Mouse (Mus musculus) liver, embryonic 15.5 days (tissue): ENCODE measurements at regions not wholly inside any gene's neighbourhood (a gene's known extent, or its start where the extent isn't known, plus 50 kb on each side); places are given as distances from the start of the nearest gene placed in this dataset.

ENCODE experiments used
- ATAC-seq: fragments of 200-750 bp; cut with Nextera tagmentation; 2 replicates; pipeline ENCODE4 v1.8.0; 2017; ENCODE audit warnings: moderate number of reproducible peaks, mild to moderate bottlenecking, moderate library complexity; ENCODE audit not compliant: insufficient read depth
- H3K27ac ChIP-seq: fragments of 300-500 bp; sonication (generic); replicated peaks from 2 replicates; pipeline ENCODE4 v1.5.1; 2015; ENCODE audit warnings: mild to moderate bottlenecking, inconsistent platforms
- H3K27me3 ChIP-seq: fragments of 300-500 bp; sonication (generic); 2 replicates; pipeline ENCODE4 v1.6.1; 2015; ENCODE audit warnings: mild to moderate bottlenecking, inconsistent platforms
- H3K36me3 ChIP-seq: fragments of 300-500 bp; sonication (generic); replicated peaks from 2 replicates; pipeline ENCODE4 v1.6.1; 2015; ENCODE audit warnings: moderate library complexity, mild to moderate bottlenecking, inconsistent platforms
- H3K4me1 ChIP-seq: fragments of 300-500 bp; sonication (generic); replicated peaks from 2 replicates; pipeline ENCODE4 v1.6.1; 2015; ENCODE audit warnings: inconsistent platforms
- H3K4me2 ChIP-seq: fragments of 300-500 bp; sonication (generic); 2 replicates; pipeline ENCODE4 v1.6.1; 2015; ENCODE audit warnings: moderate library complexity, mild to moderate bottlenecking, inconsistent platforms
- H3K4me3 ChIP-seq: fragments of 300-500 bp; sonication (generic); replicated peaks from 2 replicates; pipeline ENCODE4 v1.5.1; 2015; ENCODE audit warnings: mild to moderate bottlenecking, inconsistent platforms
- H3K9ac ChIP-seq: fragments of 300-500 bp; sonication (generic); 2 replicates; pipeline ENCODE4 v1.6.1; 2015; ENCODE audit warnings: moderate library complexity, mild to moderate bottlenecking, inconsistent platforms
- H3K9me3 ChIP-seq: fragments of 300-500 bp; sonication (generic); replicated peaks from 2 replicates; pipeline ENCODE4 v1.6.1; 2016; ENCODE audit warnings: inconsistent platforms
- WGBS: fragments of 180-500 bp; shearing (Covaris S2); methylation state at CpG from one replicate; pipeline ENCODE4 v1.1.7; 2015; ENCODE audit warnings: mixed read lengths; ENCODE audit not compliant: insufficient replicate concordance; 5-methylcytosine and 5-hydroxymethylcytosine counted together

DNA sequence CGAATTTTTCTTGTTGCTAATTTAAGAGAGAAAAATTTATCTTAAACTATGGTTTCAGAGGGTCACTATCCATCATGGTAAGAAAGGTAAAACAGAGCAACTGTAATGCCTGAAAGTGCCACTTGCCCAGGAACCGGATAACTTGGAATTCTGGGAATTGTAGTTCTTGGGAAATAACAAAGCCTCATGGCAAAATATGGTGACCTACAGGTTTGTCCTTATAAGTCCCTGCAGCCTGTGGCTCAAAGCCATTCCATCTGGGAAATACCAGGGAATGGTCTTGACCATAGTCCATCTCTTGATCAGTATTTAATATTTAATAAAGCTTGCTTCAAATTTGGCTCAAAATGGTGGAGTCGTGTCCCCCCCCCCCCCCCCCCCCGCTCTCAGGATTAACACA lies 111.9 kb upstream of the Gpr139 start:
- no peak overlapping the region for H3K27ac ChIP-seq
- no peak overlapping the region for H3K4me2 ChIP-seq
- H3K9me3 ChIP-seq, result no peaks in the 10 kb centered on the region
- H3K27me3 ChIP-seq, result no peaks in the 10 kb centered on the region; the same call in 1 of the 2 replicates
- no peak overlapping the region for H3K4me3 ChIP-seq
- no peak for ATAC-seq
- 42% methylated on average over 4 of the region's 4 CpGs for WGBS
- no peaks in the 10 kb centered on the region for H3K36me3 ChIP-seq
- H3K9ac ChIP-seq, result no peak overlapping the region
- no peaks in the 10 kb centered on the region for H3K4me1 ChIP-seq

DNA sequence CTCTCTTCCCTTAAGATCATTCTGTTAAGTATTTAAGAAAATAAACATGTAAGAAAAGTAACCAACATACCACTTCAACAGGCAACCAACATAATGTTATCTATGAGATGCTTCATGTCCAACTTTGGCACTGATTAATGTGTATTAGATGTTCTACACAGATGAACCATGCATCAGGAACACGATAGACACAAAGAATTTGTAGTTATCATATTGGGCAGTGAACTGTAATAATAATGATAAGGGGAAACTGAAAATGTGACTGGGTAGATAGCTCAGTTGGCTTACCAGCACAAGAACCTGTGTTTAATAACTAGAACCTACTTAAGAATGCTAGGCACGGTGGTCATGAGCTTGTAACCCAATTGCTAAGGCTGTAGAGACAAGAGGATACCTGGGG lies 107.0 kb upstream of the Gpr139 start:
- no peaks in the 10 kb centered on the region for H3K9me3 ChIP-seq
- no peak for ATAC-seq

DNA sequence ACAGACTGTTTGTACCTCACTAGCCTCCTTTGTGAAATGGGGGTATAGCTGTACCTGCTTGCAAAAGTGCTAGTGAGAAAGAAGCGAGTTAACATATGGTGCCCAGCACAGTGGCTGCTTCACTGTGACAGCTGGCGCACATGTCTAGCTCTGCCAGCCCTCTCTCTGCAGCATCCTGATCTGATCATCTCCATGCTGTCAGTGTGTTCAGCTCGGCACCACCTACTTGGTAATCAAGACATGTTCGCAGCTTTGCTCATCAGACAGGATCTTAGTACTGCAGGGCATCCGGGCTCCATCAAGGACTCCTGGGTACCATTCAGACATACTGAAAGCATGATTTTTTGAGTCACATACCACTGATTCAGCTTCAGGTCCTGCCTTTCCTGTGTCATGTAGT lies 100.9 kb upstream of the Gpr139 start:
- Histone ChIP-seq H3K27me3 (no peaks in the 10 kb centered on the region), H3K9ac (no peak overlapping the region), H3K4me2 (no peak overlapping the region), H3K4me1 (peaks cover 20% of the 10 kb centered on the region), H3K9me3 (no peaks in the 10 kb centered on the region), H3K4me3 (no peak overlapping the region), H3K27ac (no peak overlapping the region), H3K36me3 (no peaks in the 10 kb centered on the region)
- no peak for ATAC-seq
- WGBS, result 67% methylated on average over 5 of the region's 5 CpGs

More for the DNA sequence above, 107.0 kb upstream of the Gpr139 start:
- Histone ChIP-seq H3K4me3 (no peak overlapping the region), H3K27me3 (no peaks in the 10 kb centered on the region; the same call in 1 of the 2 replicates), H3K9ac (no peak overlapping the region), H3K27ac (no peak overlapping the region), H3K4me1 (0 out of 2 replicates have a peak, but pooled peaks cover 2% of the 10 kb centered on the region), H3K4me2 (no peak overlapping the region), H3K36me3 (no peaks in the 10 kb centered on the region)
- WGBS, result 46% methylated on average over 2 of the region's 2 CpGs

DNA sequence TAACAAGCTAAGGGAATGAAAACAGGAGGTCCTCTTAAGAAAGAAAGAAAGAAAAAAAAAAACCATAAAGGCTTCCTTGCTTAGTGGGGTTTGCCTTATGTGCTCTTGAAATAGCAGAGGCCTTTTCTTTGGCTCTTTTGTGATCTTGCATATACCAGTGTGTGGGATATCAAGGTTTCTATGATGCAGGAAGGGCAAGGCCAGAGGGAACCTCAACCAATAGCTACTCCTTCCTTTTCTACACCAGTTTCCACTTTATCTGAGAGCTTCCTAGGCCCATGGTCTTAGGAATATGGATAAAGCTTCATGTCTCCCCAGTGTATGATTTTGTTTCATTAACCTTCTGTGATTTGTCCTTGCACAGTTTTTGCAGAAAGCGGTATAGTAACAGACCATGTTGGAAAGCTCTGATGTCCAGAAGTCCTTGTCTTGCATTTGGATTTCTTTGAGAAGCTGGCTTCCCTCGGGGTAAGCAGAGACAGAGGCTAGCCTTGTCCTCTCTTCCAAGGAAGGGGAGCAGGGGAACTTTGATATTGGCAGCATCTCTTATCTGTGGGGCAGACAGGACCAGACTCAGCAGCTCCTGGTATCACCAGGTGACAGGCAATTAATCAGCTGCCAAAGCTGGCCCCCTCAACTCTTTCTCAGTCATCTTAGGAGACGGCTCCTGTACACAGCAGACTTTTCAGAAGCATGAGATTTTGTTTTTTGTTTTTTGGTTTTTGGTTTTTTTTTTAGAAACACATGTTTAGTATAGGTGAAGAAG lies 95.7 kb upstream of the Gpr139 start:
- Histone ChIP-seq H3K27me3 (no peaks in the 10 kb centered on the region), H3K27ac (peak overlapping the region; percentile 80), H3K4me2 (peak overlapping the region; percentile 45), H3K36me3 (no peaks in the 10 kb centered on the region), H3K4me1 (peaks cover 33% of the 10 kb centered on the region), H3K9me3 (no peaks in the 10 kb centered on the region), H3K9ac (no peak overlapping the region), H3K4me3 (0 out of 2 replicates have a peak overlapping the region, but pooled peaks have one; percentile 0)
- 29% methylated on average over 3 of the region's 3 CpGs for WGBS
- ATAC-seq, result peak; percentile 96

DNA sequence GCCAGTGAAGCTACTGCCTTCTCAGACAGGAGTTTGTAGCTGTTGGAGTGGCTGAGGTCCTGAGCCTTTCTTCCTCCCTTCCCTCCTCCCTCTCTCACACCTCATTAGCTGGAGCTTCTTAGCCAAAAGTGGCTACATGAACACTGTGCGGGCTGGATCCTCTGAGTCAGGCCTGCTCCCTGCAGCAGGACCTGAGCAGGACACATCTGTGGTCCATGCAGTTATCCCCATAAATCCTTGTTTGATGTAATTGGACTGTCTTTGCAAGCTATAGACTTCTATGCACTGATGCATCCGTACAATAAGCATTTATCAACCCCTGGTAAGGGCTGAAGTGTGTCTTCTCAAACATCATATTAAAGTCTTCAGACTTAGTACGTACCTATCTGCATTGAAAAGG lies 88.2 kb upstream of the Gpr139 start:
- Histone ChIP-seq H3K9me3 (no peaks in the 10 kb centered on the region), H3K9ac (no peak overlapping the region), H3K36me3 (no peaks in the 10 kb centered on the region), H3K4me1 (peaks cover 20% of the 10 kb centered on the region), H3K27ac (no peak overlapping the region), H3K4me3 (no peak overlapping the region), H3K4me2 (no peak overlapping the region), H3K27me3 (no peaks in the 10 kb centered on the region)
- WGBS, result 67% methylated on average over 3 of the region's 3 CpGs
- no peak for ATAC-seq

DNA sequence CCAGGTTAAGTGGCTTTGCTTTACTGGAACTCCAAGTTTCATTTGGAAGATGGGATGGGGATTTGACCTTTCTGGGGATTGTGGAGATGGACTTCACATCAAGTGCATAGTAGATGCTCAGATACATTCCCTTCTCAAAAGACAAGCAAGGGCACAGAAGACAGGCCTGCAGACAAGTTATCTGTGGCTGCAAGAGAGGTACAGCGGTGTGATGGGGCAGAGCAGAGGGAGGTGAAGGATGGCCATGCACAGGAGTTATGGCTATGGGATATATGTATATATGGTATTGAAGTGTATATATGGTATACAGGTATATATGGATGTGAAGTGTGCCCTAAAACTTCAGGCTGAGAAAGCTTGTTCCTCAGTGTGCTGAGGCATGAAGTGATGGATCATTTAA lies 87.0 kb upstream of the Gpr139 start:
- Histone ChIP-seq H3K4me1 (peaks cover 20% of the 10 kb centered on the region), H3K9ac (no peak overlapping the region), H3K36me3 (no peaks in the 10 kb centered on the region), H3K27me3 (no peaks in the 10 kb centered on the region), H3K27ac (peak overlapping the region; percentile 82), H3K9me3 (no peaks in the 10 kb centered on the region), H3K4me3 (no peak overlapping the region), H3K4me2 (peak overlapping the region; percentile 50)
- WGBS, result 26% methylated on average over 1 of the region's 1 CpGs
- peak; percentile 70 for ATAC-seq

DNA sequence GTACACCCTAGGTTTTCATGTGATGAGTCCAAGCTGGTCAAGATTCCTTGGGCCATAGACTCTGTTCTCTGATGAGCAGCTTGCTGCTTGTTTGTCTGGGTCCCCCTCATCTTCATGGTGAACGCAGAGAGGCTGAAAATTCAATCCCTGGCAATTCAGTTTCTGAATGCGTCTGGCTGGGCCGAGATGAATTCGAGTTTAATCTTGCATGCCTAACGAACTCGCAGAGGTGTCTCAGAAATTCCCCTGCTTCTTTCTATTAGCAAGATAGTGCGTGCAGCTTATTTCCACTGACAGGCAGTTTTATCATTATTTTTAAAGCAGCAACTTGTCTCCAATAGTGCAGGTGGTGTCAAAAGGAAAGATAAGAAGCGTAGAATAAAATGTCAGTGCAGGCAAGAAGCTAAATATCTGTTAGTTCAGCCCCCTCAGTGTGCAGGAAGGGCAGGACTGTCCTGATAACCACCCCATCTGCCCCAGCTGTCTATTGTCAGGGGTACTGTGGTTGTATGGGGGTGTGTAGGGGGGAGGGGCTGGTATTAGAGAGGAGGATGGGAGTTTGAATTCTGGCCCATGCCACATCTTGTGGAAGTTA lies 86.5 kb upstream of the Gpr139 start:
- H3K9me3 ChIP-seq, result no peaks in the 10 kb centered on the region
- WGBS, result 28% methylated on average over 8 of the region's 8 CpGs
- H3K4me1 ChIP-seq, result peaks cover 20% of the 10 kb centered on the region
- H3K27me3 ChIP-seq, result no peaks in the 10 kb centered on the region
- H3K27ac ChIP-seq, result peak overlapping the region; percentile 82
- 0 out of 2 replicates have a peak overlapping the region, but pooled peaks have one; percentile 10 for H3K4me3 ChIP-seq
- H3K4me2 ChIP-seq, result peak overlapping the region; percentile 50
- H3K36me3 ChIP-seq, result no peaks in the 10 kb centered on the region
- peak; percentile 97 for ATAC-seq
- 0 out of 2 replicates have a peak overlapping the region, but pooled peaks have one; percentile 39 for H3K9ac ChIP-seq

DNA sequence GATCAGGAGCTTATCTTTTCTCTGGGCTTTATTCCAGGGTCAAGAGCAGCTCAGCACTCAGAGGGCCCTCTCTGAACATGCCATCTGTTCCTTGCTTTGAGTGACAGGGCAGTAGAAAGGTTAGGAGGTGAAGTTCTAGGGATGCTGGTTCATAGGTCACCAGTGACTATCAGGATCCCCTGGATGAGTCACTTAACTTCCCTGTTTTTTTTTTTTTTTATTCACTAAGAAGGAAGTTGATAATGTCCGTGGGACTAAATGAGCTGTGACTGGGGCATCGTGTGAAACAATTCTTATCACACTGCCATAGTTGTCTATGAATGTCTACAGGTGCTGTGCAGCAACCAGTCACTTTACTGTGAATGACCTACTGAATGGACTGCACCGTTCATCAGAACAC lies 73.8 kb upstream of the Gpr139 start:
- no peak overlapping the region for H3K4me2 ChIP-seq
- H3K36me3 ChIP-seq, result no peaks in the 10 kb centered on the region
- peaks cover 4% of the 10 kb centered on the region; the same call in 1 of the 2 replicates for H3K27me3 ChIP-seq
- WGBS, result 36% methylated on average over 3 of the region's 3 CpGs
- ATAC-seq, result no peak
- H3K9me3 ChIP-seq, result no peaks in the 10 kb centered on the region
- H3K4me3 ChIP-seq, result no peak overlapping the region
- H3K9ac ChIP-seq, result no peak overlapping the region
- H3K4me1 ChIP-seq, result peaks cover 1% of the 10 kb centered on the region
- H3K27ac ChIP-seq, result no peak overlapping the region

DNA sequence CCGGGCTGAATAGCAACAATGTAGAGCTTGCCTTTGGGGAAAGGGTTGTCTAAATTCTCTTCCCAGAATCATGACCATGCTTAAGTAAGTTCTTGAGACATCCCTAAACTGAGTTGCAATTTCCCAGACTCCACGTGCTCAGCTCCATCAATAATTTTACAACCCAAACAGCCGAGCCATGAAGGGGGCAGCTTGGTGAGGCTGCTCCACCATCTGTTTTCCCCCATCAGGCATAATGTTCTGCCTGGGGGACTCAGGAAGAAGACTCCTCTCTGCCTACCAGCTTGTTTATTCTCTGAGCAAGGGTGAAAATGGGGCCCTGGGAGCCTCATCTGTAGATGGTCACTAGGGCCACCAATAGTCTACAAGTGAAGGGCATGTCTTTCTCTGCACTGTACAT lies 72.5 kb upstream of the Gpr139 start:
- Histone ChIP-seq H3K36me3 (no peaks in the 10 kb centered on the region), H3K9me3 (no peaks in the 10 kb centered on the region), H3K9ac (no peak overlapping the region), H3K27ac (no peak overlapping the region), H3K4me1 (peaks cover 14% of the 10 kb centered on the region), H3K4me3 (no peak overlapping the region), H3K27me3 (peaks cover 4% of the 10 kb centered on the region; the same call in 1 of the 2 replicates), H3K4me2 (no peak overlapping the region)
- ATAC-seq, result no peak
- WGBS, result 65% methylated on average over 3 of the region's 3 CpGs

DNA sequence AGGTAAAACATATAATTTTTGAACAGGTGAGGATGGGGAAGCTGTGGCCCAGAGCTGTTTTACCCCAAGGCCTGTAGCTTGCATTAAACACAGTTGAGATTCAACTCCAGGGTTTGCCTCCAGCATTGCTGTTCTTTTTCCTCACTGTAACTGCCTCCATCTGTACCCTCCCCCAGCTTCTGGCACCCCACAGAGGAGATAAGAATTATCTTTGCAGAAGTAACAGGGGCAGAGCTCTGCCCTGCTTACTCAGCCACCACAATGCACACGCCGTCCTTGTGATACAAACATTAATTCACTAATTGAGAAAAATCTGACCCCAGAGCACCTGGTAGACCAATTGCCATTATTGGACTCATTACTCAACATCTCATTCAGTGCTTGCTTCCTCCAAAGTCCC lies 68.3 kb upstream of the Gpr139 start:
- Histone ChIP-seq H3K27me3 (peaks cover 4% of the 10 kb centered on the region; the same call in 1 of the 2 replicates), H3K4me1 (peaks cover 29% of the 10 kb centered on the region), H3K27ac (peak overlapping the region; percentile 42), H3K9me3 (no peaks in the 10 kb centered on the region), H3K4me3 (no peak overlapping the region), H3K36me3 (no peaks in the 10 kb centered on the region), H3K4me2 (peak overlapping the region; percentile 45), H3K9ac (no peak overlapping the region)
- peak; percentile 82 for ATAC-seq
- 34% methylated on average over 2 of the region's 2 CpGs for WGBS

DNA sequence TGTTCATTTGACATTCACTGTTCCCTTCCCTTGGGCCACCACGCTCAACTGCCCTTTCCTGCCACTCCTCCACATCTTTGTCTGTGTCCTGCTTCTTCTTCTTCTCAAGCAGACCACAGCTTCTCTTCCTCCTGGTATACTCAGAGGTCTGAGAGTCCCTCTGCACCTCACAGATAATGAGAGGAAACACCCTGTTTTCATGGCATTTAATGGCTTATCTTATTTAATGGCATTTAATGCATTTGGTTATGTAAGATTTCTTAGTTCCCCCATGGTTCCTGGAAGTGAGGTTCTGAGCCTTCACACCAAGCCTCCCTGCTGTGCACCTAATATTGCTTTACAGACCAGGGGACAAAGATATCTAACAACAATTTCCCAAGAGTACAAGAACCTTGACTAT lies 67.3 kb upstream of the Gpr139 start:
- peaks cover 31% of the 10 kb centered on the region for H3K4me1 ChIP-seq
- H3K27ac ChIP-seq, result peak overlapping the region; percentile 60
- peak overlapping the region; percentile 45 for H3K4me2 ChIP-seq

More for the DNA sequence above, 67.3 kb upstream of the Gpr139 start:
- Histone ChIP-seq H3K36me3 (no peaks in the 10 kb centered on the region), H3K27me3 (no peaks in the 10 kb centered on the region), H3K9ac (no peak overlapping the region), H3K9me3 (no peaks in the 10 kb centered on the region), H3K4me3 (no peak overlapping the region)
- 21% methylated on average over 1 of the region's 1 CpGs for WGBS
- ATAC-seq, result peak; percentile 81
